Mouse (Mus musculus): Measurements from ENCODE around the gene Ctss. TPM values are rescaled to one million over a fixed set of nuclear protein-coding genes. Genes with fewer than 3 reads are reported as not detected.

The Ctss gene
- polyA plus RNA-seq, 1 experiment = not detected

- Histone ChIP-seq H3K9ac (ENCODE audit: low read depth, poor library complexity, severe bottlenecking) (no peak overlapping the region), H3K27ac (ENCODE audit: insufficient read depth, low read length) (no peak overlapping the region), H3K4me3 (ENCODE audit: low read depth, low read length) (no peak overlapping the region), H3K9me3 (replicated peaks; ENCODE audit: control insufficient read depth, insufficient read depth, low read length, poor library complexity, severe bottlenecking) (no peaks in the 10 kb centered on the region), H3K4me1 (ENCODE audit: control insufficient read depth, insufficient read depth, low read length) (peaks cover 7% of the 10 kb centered on the region), H3K27me3 (ENCODE audit: control insufficient read depth, insufficient read depth, low read length, poor library complexity, severe bottlenecking) (no peaks in the 10 kb centered on the region), H3K36me3 (ENCODE audit: control insufficient read depth, insufficient read depth, low read length, poor library complexity, severe bottlenecking) (no peaks in the 10 kb centered on the region)
- TF ChIP-seq POLR2A (IDR thresholded peaks at IDR 0.05; ENCODE audit: insufficient read depth, low read length) (no peak), CTCF (IDR thresholded peaks at IDR 0.05; ENCODE audit: low read depth, low read length) (no peak), EP300 (IDR thresholded peaks at IDR 0.05; ENCODE audit: insufficient read depth, low read depth, low read length) (no peak)
These were observed 10.0 kb upstream of the Ctss start for GRCm38 (mm10) chr3:95516614-95517041.

DNA sequence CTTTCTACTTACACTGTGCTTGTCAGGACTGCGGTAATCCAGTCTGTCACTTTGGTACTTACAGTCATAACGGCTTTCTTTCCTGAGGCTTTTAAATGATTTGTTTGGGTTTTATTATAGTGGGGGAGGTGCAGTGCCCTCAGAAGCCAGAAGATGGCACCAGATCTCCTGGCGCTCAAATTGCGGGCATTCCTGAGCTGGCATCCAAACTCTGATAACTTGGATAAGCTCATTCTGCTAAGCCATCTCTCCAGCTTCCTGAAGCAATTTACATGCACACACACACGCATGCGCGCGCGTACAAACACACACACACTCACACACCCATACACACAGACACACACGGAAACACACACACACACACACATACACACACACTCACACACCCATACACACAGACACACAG, 9.1 kb upstream of the Ctss start:
- H3K4me3 ChIP-seq (ENCODE audit: low read depth, low read length) = no peak overlapping the region

GRCm38 (mm10) chr3:95518891-95519290, 7.7 kb upstream of the Ctss start:
- TF ChIP-seq POLR2A (IDR thresholded peaks at IDR 0.05; ENCODE audit: insufficient read depth, low read length) = no peak
- no peak for TF ChIP-seq EP300 (IDR thresholded peaks at IDR 0.05; ENCODE audit: insufficient read depth, low read depth, low read length)
- no peak for TF ChIP-seq CTCF (IDR thresholded peaks at IDR 0.05; ENCODE audit: low read depth, low read length)
- Histone ChIP-seq H3K9me3 (replicated peaks; ENCODE audit: control insufficient read depth, insufficient read depth, low read length, poor library complexity, severe bottlenecking) (no peaks in the 10 kb centered on the region), H3K9ac (ENCODE audit: low read depth, poor library complexity, severe bottlenecking) (no peak overlapping the region), H3K4me1 (ENCODE audit: control insufficient read depth, insufficient read depth, low read length) (peaks cover 9% of the 10 kb centered on the region), H3K27me3 (ENCODE audit: control insufficient read depth, insufficient read depth, low read length, poor library complexity, severe bottlenecking) (no peaks in the 10 kb centered on the region), H3K4me3 (ENCODE audit: low read depth, low read length) (no peak overlapping the region), H3K27ac (ENCODE audit: insufficient read depth, low read length) (no peak overlapping the region), H3K36me3 (ENCODE audit: control insufficient read depth, insufficient read depth, low read length, poor library complexity, severe bottlenecking) (no peaks in the 10 kb centered on the region)

More for the DNA sequence above, 9.1 kb upstream of the Ctss start:
- no peak overlapping the region for H3K27ac ChIP-seq (ENCODE audit: insufficient read depth, low read length)
- TF ChIP-seq POLR2A (IDR thresholded peaks at IDR 0.05; ENCODE audit: insufficient read depth, low read length) (no peak), CTCF (IDR thresholded peaks at IDR 0.05; ENCODE audit: low read depth, low read length) (peak; percentile 89)
- peaks cover 9% of the 10 kb centered on the region for H3K4me1 ChIP-seq (ENCODE audit: control insufficient read depth, insufficient read depth, low read length)
- no peaks in the 10 kb centered on the region for H3K9me3 ChIP-seq (replicated peaks; ENCODE audit: control insufficient read depth, insufficient read depth, low read length, poor library complexity, severe bottlenecking)
- no peak overlapping the region for H3K9ac ChIP-seq (ENCODE audit: low read depth, poor library complexity, severe bottlenecking)
- H3K27me3 ChIP-seq (ENCODE audit: control insufficient read depth, insufficient read depth, low read length, poor library complexity, severe bottlenecking) = no peaks in the 10 kb centered on the region
- H3K36me3 ChIP-seq (ENCODE audit: control insufficient read depth, insufficient read depth, low read length, poor library complexity, severe bottlenecking) = no peaks in the 10 kb centered on the region

DNA sequence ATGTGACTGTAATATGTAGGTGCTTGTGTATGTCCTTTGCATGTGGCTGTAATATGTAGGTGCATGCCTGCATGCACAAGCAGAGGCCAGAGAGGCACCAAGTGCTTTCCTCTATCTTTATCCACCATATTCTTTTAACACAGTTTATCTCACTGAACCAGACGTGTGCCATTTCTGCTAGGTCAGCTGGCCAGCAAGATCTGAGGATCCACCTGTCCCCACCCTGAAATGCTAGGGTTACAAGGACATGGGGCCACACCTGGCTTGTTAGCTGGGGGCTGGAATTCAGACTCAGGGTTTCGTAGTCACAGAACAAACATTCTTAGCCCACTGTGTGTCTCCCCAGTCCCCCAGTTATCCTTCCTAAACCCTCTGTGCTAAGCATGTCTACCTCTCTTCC, 7.3 kb upstream of the Ctss start:
- no peak overlapping the region for H3K9ac ChIP-seq (ENCODE audit: low read depth, poor library complexity, severe bottlenecking)
- no peaks in the 10 kb centered on the region for H3K36me3 ChIP-seq (ENCODE audit: control insufficient read depth, insufficient read depth, low read length, poor library complexity, severe bottlenecking)
- no peaks in the 10 kb centered on the region for H3K27me3 ChIP-seq (ENCODE audit: control insufficient read depth, insufficient read depth, low read length, poor library complexity, severe bottlenecking)
- no peak overlapping the region for H3K4me3 ChIP-seq (ENCODE audit: low read depth, low read length)
- no peaks in the 10 kb centered on the region for H3K9me3 ChIP-seq (replicated peaks; ENCODE audit: control insufficient read depth, insufficient read depth, low read length, poor library complexity, severe bottlenecking)
- H3K27ac ChIP-seq (ENCODE audit: insufficient read depth, low read length) = no peak overlapping the region
- peaks cover 8% of the 10 kb centered on the region for H3K4me1 ChIP-seq (ENCODE audit: control insufficient read depth, insufficient read depth, low read length)
- TF ChIP-seq CTCF (IDR thresholded peaks at IDR 0.05; ENCODE audit: low read depth, low read length) = no peak

DNA sequence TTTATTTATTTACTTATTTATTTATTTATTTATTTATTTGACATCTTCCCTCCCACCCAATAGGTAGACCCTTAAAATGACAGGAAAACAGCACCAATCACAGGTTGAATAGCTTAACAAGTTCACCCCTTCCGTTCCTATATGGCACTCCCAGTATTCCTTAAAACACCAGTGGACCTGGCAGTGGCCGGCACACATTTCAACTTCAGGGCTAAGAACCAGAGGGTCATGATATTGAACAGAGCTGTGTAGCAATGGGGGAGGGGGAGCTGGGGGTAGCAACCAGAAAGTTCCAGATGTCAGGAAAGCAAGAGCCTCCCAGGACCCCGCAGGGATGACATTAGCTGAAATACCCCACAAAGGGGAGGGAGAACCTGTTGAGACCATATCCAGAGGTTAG, 6.5 kb upstream of the Ctss start:
- Histone ChIP-seq H3K9me3 (replicated peaks; ENCODE audit: control insufficient read depth, insufficient read depth, low read length, poor library complexity, severe bottlenecking) (no peaks in the 10 kb centered on the region), H3K4me3 (ENCODE audit: low read depth, low read length) (no peak overlapping the region), H3K9ac (ENCODE audit: low read depth, poor library complexity, severe bottlenecking) (no peak overlapping the region), H3K27me3 (ENCODE audit: control insufficient read depth, insufficient read depth, low read length, poor library complexity, severe bottlenecking) (no peaks in the 10 kb centered on the region), H3K27ac (ENCODE audit: insufficient read depth, low read length) (peak overlapping the region; percentile 61), H3K4me1 (ENCODE audit: control insufficient read depth, insufficient read depth, low read length) (peaks cover 7% of the 10 kb centered on the region), H3K36me3 (ENCODE audit: control insufficient read depth, insufficient read depth, low read length, poor library complexity, severe bottlenecking) (no peaks in the 10 kb centered on the region)
- TF ChIP-seq EP300 (IDR thresholded peaks at IDR 0.05; ENCODE audit: insufficient read depth, low read depth, low read length) (no peak), CTCF (IDR thresholded peaks at IDR 0.05; ENCODE audit: low read depth, low read length) (no peak), POLR2A (IDR thresholded peaks at IDR 0.05; ENCODE audit: insufficient read depth, low read length) (no peak)

DNA sequence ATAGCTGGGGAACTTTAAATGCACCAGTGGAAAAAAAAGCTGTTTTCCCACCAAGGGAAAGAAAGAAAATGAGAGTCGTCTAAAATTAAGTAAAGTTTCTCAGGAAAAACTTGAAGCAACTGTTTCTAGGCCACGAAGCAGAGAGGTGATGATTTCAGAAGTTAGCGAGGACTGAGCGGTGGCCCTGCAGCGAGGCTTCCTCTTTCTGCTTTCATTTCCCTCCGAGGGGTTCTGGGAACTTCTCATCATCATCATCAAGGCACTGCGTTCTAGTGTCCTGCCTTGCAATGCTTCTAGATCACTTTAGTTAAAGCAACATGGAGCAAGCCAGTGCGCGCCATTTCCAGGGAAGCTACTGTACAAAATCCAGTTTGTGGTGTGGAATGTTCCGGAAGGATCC, 5.4 kb upstream of the Ctss start:
- H3K27ac ChIP-seq (ENCODE audit: insufficient read depth, low read length) = peak overlapping the region; percentile 29
- no peak overlapping the region for H3K9ac ChIP-seq (ENCODE audit: low read depth, poor library complexity, severe bottlenecking)
- no peak overlapping the region for H3K4me3 ChIP-seq (ENCODE audit: low read depth, low read length)
- H3K27me3 ChIP-seq (ENCODE audit: control insufficient read depth, insufficient read depth, low read length, poor library complexity, severe bottlenecking) = no peaks in the 10 kb centered on the region
- no peaks in the 10 kb centered on the region for H3K9me3 ChIP-seq (replicated peaks; ENCODE audit: control insufficient read depth, insufficient read depth, low read length, poor library complexity, severe bottlenecking)
- peaks cover 7% of the 10 kb centered on the region for H3K4me1 ChIP-seq (ENCODE audit: control insufficient read depth, insufficient read depth, low read length)
- no peaks in the 10 kb centered on the region for H3K36me3 ChIP-seq (ENCODE audit: control insufficient read depth, insufficient read depth, low read length, poor library complexity, severe bottlenecking)
- TF ChIP-seq EP300 (IDR thresholded peaks at IDR 0.05; ENCODE audit: insufficient read depth, low read depth, low read length) (no peak), POLR2A (IDR thresholded peaks at IDR 0.05; ENCODE audit: insufficient read depth, low read length) (no peak), CTCF (IDR thresholded peaks at IDR 0.05; ENCODE audit: low read depth, low read length) (no peak)

Data from ES-Bruce4 (cell line).